Comparison of ENCODE assay signal across 2 mouse cellular contexts in the genomic region with DNA sequence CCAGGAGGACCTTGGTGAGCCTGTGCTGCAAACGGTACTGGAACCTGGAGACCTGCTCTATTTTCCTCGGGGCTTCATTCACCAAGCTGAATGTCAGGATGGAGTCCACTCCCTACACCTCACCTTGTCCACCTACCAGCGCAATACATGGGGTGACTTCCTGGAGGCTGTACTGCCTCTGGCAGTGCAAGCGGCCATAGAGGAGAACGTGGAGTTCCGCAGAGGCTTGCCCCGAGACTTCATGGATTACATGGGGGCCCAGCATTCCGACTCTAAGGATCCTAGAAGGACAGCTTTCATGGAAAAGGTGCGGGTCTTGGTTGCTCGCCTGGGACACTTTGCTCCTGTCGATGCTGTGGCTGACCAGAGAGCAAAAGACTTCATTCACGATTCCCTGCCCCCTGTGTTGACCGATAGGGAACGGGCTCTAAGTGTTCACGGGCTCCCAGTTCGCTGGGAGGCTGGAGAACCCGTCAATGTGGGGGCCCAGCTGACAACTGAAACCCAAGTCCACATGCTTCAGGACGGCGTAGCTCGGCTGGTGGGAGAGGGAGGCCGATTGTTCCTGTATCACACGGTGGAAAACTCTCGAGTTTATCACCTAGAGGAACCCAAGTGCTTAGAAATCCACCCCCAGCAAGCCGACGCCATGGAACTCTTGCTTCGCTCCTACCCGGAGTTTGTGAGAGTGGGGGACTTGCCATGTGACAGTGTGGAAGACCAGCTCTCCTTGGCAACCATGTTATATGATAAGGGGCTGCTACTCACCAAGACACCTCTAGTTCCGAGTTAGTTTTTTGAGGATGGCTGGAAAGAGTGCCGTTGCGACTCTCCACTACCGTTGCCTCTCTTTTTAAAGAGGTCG.
TF ChIP-seq lines count a peak whose summit lies in the region.

No protein-coding gene starts in this region.

TF ChIP-seq in C2C12, 6 proteins besides CTCF, POLR2A, EP300 and RAD21:
- TF ChIP-seq MYOD1 (IDR thresholded peaks at IDR 0.05; ENCODE audit: control insufficient read depth, insufficient read length, low read depth) (no peak), FOSL1 (IDR thresholded peaks at IDR 0.05; ENCODE audit: insufficient read depth, low read length, poor library complexity, severe bottlenecking) (no peak), MAX (IDR thresholded peaks at IDR 0.05) (no peak), CEBPB (IDR thresholded peaks at IDR 0.05; ENCODE audit: low read depth) (no peak), USF1 (IDR thresholded peaks at IDR 0.05; ENCODE audit: low read depth) (no peak), MYOG (IDR thresholded peaks at IDR 0.05; ENCODE audit: control insufficient read depth, extremely low read depth, insufficient read length) (no peak)
TF ChIP-seq in C2C12: peak in this region for 0.

TF ChIP-seq in CH12.LX, 34 proteins besides CTCF, POLR2A, EP300 and RAD21:
- TF ChIP-seq MXI1 (IDR thresholded peaks at IDR 0.05; ENCODE audit: low read depth, low read length) (no peak), BHLHE40 (IDR thresholded peaks at IDR 0.05; ENCODE audit: low read depth, low read length) (no peak), JUND (conservative IDR thresholded peaks at IDR 0.05; ENCODE audit: low read depth, low read length) (no peak), USF1 (IDR thresholded peaks at IDR 0.05; ENCODE audit: low read depth, low read length) (no peak)
